Mouse (Mus musculus): ENCODE results near the gene Gsdma2.

GRCm38 (mm10) chr11:98660517-98660916 lies 14.0 kb downstream of the Gsdma2 start:
- TF ChIP-seq CTCF (IDR thresholded peaks at IDR 0.05; ENCODE audit: low read depth) (peak; percentile 89), EP300 (IDR thresholded peaks at IDR 0.05; ENCODE audit: low read depth) (no peak)
